Mouse (Mus musculus) embryonic facial prominence, embryonic 11.5 days (tissue): ENCODE data around the gene Atg16l2. TPM values are rescaled to one million over a fixed set of nuclear protein-coding genes. Genes with fewer than 3 reads are reported as not detected.

ENCODE experiments used
- polyA plus RNA-seq: library from polyadenylated mRNA; unstranded; fragments of >200 nt; fragmentation: Nextera tagmentation; extraction: Ambion mirVana; gene quantifications from 2 replicates; pipeline ENCODE4 v1.2.1, GENCODE M21; 2014

Gene Atg16l2
- polyA plus RNA-seq, 1 experiment from 2014 or later: 7.3 TPM

Other genes with a start within 250 kb of the Atg16l2 start
- 21.9 and 23.9 TPM in 2 replicates for gene Fchsd2, start 209.4 kb downstream of the Atg16l2 start, polyA plus RNA-seq
- 13.5 and 15.6 TPM in 2 replicates for gene Stard10, start 14.8 kb upstream of the Atg16l2 start, polyA plus RNA-seq
- gene Arap1, start 45.8 kb upstream of the Atg16l2 start, polyA plus RNA-seq: 13.5 and 14.1 TPM in 2 replicates
- 4.2 TPM in 1 of 2 replicates, not detected in the other for gene Gm45837, start 108.6 kb upstream of the Atg16l2 start, polyA plus RNA-seq
- 10.6 and 18.6 TPM in 2 replicates for gene Pde2a, start 119.4 kb upstream of the Atg16l2 start, polyA plus RNA-seq